Mouse (Mus musculus): Measurements from ENCODE around the gene Ces1e. TPM values are rescaled to one million over a fixed set of nuclear protein-coding genes. Genes with fewer than 3 reads are reported as not detected.
"Not testable (repeated sequence)": the region's sequence is repeated elsewhere in the genome, so short reads cannot be mapped to it uniquely, and the experiment has no call there.

Gene Ces1e
- polyA plus RNA-seq, 1 experiment, result not detected

- Histone ChIP-seq H3K4me1 (ENCODE audit: control insufficient read depth, insufficient read depth, insufficient read length, low read length) (no peaks in the 10 kb centered on the region; the same call in 1 of the 2 replicates), H3K27ac (replicated peaks; ENCODE audit: low read depth, low read length) (no peak overlapping the region), H3K4me3 (ENCODE audit: insufficient read depth, low read depth, low read length) (no peak overlapping the region)
These were observed 11.6 kb downstream of the Ces1e start for GRCm38 (mm10) chr8:93217867-93218266.

GRCm38 (mm10) chr8:93217375-93217774 is 12.0 kb downstream of the Ces1e start:
- no peaks in the 10 kb centered on the region; the same call in 1 of the 2 replicates for H3K4me1 ChIP-seq (ENCODE audit: control insufficient read depth, insufficient read depth, insufficient read length, low read length)
- no peak overlapping the region for H3K27ac ChIP-seq (replicated peaks; ENCODE audit: low read depth, low read length)
- H3K4me3 ChIP-seq (ENCODE audit: insufficient read depth, low read depth, low read length), result no peak overlapping the region

DNA sequence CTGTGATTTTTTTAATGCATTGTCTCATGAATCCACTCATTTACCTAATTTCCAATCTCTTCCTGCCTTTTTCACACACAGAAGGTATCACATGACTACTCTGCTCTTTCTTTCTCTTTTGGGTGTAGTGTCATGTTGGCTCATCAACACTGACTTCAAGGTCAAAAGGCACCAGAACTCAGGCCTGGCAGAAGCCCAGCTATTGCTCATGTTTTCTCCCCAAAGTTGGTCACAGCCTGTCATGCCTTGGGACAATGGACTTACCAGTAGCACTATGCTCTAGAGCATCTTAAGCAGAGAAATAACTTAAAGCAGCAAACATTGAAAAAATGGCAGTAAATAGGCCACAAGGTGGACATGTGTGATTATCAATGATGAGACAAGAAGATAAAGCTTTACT is 18.3 kb downstream of the Ces1e start:
- Histone ChIP-seq H3K4me3 (ENCODE audit: insufficient read depth, low read depth, low read length) (no peak overlapping the region), H3K27ac (replicated peaks; ENCODE audit: low read depth, low read length) (no peak overlapping the region), H3K4me1 (ENCODE audit: control insufficient read depth, insufficient read depth, insufficient read length, low read length) (no peaks in the 10 kb centered on the region; the same call in 1 of the 2 replicates)

DNA sequence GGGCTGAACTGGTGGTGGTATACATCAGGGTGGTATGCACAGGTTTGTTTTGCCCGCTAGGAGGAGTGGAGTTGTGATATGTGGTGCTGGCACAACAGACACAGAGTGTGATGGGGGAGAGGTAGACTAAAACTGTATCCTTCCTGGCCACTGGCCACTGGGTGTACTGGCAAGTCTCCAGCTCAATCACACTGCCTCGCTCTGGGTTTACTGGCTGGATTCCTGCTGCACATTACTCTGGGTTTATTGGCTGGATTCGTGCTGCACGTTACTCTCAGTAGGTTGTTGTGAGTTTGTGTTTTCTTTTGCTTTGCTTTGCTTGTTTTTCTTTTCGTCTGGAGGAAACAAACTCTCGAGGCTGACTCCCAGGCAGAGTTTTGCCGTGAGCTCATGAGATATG is 30.3 kb downstream of the Ces1e start:
- peak overlapping the region; percentile 29 for H3K27ac ChIP-seq (replicated peaks; ENCODE audit: low read depth, low read length)
- H3K4me1 ChIP-seq (ENCODE audit: control insufficient read depth, insufficient read depth, insufficient read length, low read length), result peaks cover 14% of the 10 kb centered on the region
- not testable (repeated sequence) for H3K4me3 ChIP-seq (ENCODE audit: insufficient read depth, low read depth, low read length)

GRCm38 (mm10) chr8:93197685-93198525 is 31.5 kb downstream of the Ces1e start, which contains the start of gene Ces1d:
TSS of gene Ces1d (minus strand) at chr8:93197838.
- Histone ChIP-seq H3K27ac (replicated peaks; ENCODE audit: low read depth, low read length) (peak within 1 kb of the TSS; percentile 100), H3K4me3 (ENCODE audit: insufficient read depth, low read depth, low read length) (peak within 1 kb of the TSS; percentile 66)

DNA sequence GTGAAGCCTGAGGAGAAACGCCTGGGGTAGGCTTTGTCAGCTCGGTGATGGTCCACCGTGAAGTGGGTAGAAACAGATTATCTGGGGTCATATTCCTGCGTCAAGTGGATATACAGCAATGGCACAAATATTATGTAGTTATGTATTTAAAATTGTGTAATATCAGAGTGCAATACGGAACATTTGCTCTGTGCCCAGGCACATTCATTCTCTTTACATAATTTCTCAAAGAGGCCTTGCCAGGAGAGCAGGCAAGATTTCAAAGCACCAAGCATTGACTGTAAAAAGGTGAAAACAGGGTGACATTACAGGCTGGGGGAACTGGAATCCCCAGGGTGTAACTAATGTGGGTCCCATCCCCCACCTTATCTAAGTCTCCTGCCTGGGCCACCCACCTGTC is 33.0 kb downstream of the Ces1e start:
- Histone ChIP-seq H3K27ac (replicated peaks; ENCODE audit: low read depth, low read length) (peak overlapping the region; percentile 100), H3K4me1 (ENCODE audit: control insufficient read depth, insufficient read depth, insufficient read length, low read length) (peaks cover 14% of the 10 kb centered on the region), H3K4me3 (ENCODE audit: insufficient read depth, low read depth, low read length) (peak overlapping the region; percentile 66)

More at GRCm38 (mm10) chr8:93197685-93198525, 31.5 kb downstream of the Ces1e start, which contains the start of gene Ces1d:
- H3K4me1 ChIP-seq (ENCODE audit: control insufficient read depth, insufficient read depth, insufficient read length, low read length), result peaks cover 14% of the 10 kb centered on the region

GRCm38 (mm10) chr8:93180581-93181129 is 48.8 kb downstream of the Ces1e start:
- 0 out of 2 replicates have a peak overlapping the region, but pooled peaks have one; percentile 42 for H3K27ac ChIP-seq (replicated peaks; ENCODE audit: low read depth, low read length)
- H3K4me3 ChIP-seq (ENCODE audit: insufficient read depth, low read depth, low read length), result no peak overlapping the region

GRCm38 (mm10) chr8:93176593-93176992 is 52.8 kb downstream of the Ces1e start:
- Histone ChIP-seq H3K4me1 (ENCODE audit: control insufficient read depth, insufficient read depth, insufficient read length, low read length) (no peaks in the 10 kb centered on the region), H3K4me3 (ENCODE audit: insufficient read depth, low read depth, low read length) (no peak overlapping the region), H3K27ac (replicated peaks; ENCODE audit: low read depth, low read length) (no peak overlapping the region)

More at GRCm38 (mm10) chr8:93180581-93181129, 48.8 kb downstream of the Ces1e start:
- H3K4me1 ChIP-seq (ENCODE audit: control insufficient read depth, insufficient read depth, insufficient read length, low read length), result no peaks in the 10 kb centered on the region

GRCm38 (mm10) chr8:93174554-93174953 is 54.9 kb downstream of the Ces1e start:
- no peak overlapping the region for H3K4me3 ChIP-seq (ENCODE audit: insufficient read depth, low read depth, low read length)
- H3K27ac ChIP-seq (replicated peaks; ENCODE audit: low read depth, low read length), result no peak overlapping the region
- H3K4me1 ChIP-seq (ENCODE audit: control insufficient read depth, insufficient read depth, insufficient read length, low read length), result no peaks in the 10 kb centered on the region

GRCm38 (mm10) chr8:93171846-93172590 is 57.4 kb downstream of the Ces1e start:
- no peak overlapping the region for H3K27ac ChIP-seq (replicated peaks; ENCODE audit: low read depth, low read length)

GRCm38 (mm10) chr8:93163363-93163762 is 66.1 kb downstream of the Ces1e start:
- H3K27ac ChIP-seq (replicated peaks; ENCODE audit: low read depth, low read length), result no peak overlapping the region
- no peak overlapping the region for H3K4me3 ChIP-seq (ENCODE audit: insufficient read depth, low read depth, low read length)
- no peaks in the 10 kb centered on the region for H3K4me1 ChIP-seq (ENCODE audit: control insufficient read depth, insufficient read depth, insufficient read length, low read length)

More at GRCm38 (mm10) chr8:93171846-93172590, 57.4 kb downstream of the Ces1e start:
- Histone ChIP-seq H3K4me1 (ENCODE audit: control insufficient read depth, insufficient read depth, insufficient read length, low read length) (no peaks in the 10 kb centered on the region), H3K4me3 (ENCODE audit: insufficient read depth, low read depth, low read length) (no peak overlapping the region)

GRCm38 (mm10) chr8:93151401-93151800 is 78.0 kb downstream of the Ces1e start:
- Histone ChIP-seq H3K4me1 (ENCODE audit: control insufficient read depth, insufficient read depth, insufficient read length, low read length) (no peaks in the 10 kb centered on the region), H3K27ac (replicated peaks; ENCODE audit: low read depth, low read length) (no peak overlapping the region), H3K4me3 (ENCODE audit: insufficient read depth, low read depth, low read length) (no peak overlapping the region)
